Comparison of ENCODE assay signal across 12 mouse cellular contexts in the genomic region with DNA sequence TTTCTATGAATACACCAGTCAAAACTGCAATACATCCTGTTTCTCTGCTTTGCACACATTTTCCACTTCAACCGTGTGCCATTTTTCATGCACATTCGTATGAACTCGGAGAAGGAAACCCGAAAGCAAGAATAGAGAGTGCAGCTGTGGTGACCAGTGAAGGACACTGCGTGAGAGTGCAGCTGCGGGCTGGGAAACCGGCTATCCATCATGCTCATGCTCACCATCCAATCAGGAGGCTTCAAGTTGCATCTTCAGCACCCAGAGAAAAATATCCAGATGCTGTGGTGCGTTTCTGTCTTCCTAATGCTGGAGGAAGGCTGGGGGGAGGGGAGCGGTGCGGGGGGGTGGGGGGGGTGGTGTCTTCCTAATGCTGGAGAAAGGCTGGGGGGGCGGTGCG. TPM values are rescaled to one million over a fixed set of nuclear protein-coding genes. Genes with fewer than 3 reads are reported as not detected.
DNase-seq lines count a peak whose midpoint lies in the region; ATAC-seq lines count a peak whose summit lies in the region.
"Had no signal": no experiment of that assay in that cellular context is flagged by ENCODE, and none has a peak within 500 bp of the region (broad histone marks: within the 10 kb centered on the region; RNA-seq: fewer than 3 reads in every experiment).

No protein-coding gene starts in this region.

- H3K9ac ChIP-seq in heart, embryonic 12.5 days = no peak overlapping the region
- H3K9ac ChIP-seq in forebrain, embryonic 11.5 days (ENCODE audit: low read length) = no peak overlapping the region
- H3K9ac ChIP-seq in neural tube, embryonic 11.5 days (ENCODE audit: low read length) = no peak overlapping the region

- 46% methylated on average over 11 of the region's 12 CpGs for WGBS in heart, embryonic 12.5 days
- 46% methylated on average over 12 of the region's 12 CpGs for WGBS in forebrain, embryonic 11.5 days
- WGBS in limb, embryonic 10.5 days = 39% methylated on average over 11 of the region's 12 CpGs
- WGBS in neural tube, embryonic 11.5 days = 16% methylated on average over 8 of the region's 12 CpGs

- no peaks in the 10 kb centered on the region for H3K36me3 ChIP-seq in heart, embryonic 12.5 days
- H3K36me3 ChIP-seq in forebrain, embryonic 11.5 days (ENCODE audit: control insufficient read depth, insufficient read depth, low read length) = no peaks in the 10 kb centered on the region
- no peaks in the 10 kb centered on the region for H3K36me3 ChIP-seq in limb, embryonic 10.5 days
- no peaks in the 10 kb centered on the region for H3K36me3 ChIP-seq in neural tube, embryonic 11.5 days (ENCODE audit: control insufficient read depth, insufficient read depth, low read length)

- no peak for ATAC-seq in heart, embryonic 12.5 days (ENCODE audit: insufficient number of reproducible peaks, low FRiP score)
- ATAC-seq in forebrain, embryonic 11.5 days (replicated peaks; ENCODE audit: low FRiP score) = no peak
- peak; percentile 43; the same call in 1 of the 2 replicates for ATAC-seq in neural tube, embryonic 11.5 days (ENCODE audit: insufficient read depth, low FRiP score, low TSS enrichment)
- no peak for ATAC-seq in activated CD4-positive, CD25-positive, alpha-beta regulatory T cell, adult 4 months

- 0 out of 2 replicates have a peak overlapping the region, but pooled peaks have one; percentile 6 for H3K4me3 ChIP-seq in heart, embryonic 12.5 days
- H3K4me3 ChIP-seq in forebrain, embryonic 11.5 days (ENCODE audit: low read depth, low read length) = no peak overlapping the region
- peak overlapping the region; percentile 36 for H3K4me3 ChIP-seq in limb, embryonic 10.5 days
- H3K4me3 ChIP-seq in neural tube, embryonic 11.5 days (ENCODE audit: low read depth, low read length) = no peak overlapping the region

- H3K4me1 ChIP-seq in heart, embryonic 12.5 days (replicated peaks) = no peaks in the 10 kb centered on the region; the same call in 1 of the 2 replicates
- peaks cover 33% of the 10 kb centered on the region for H3K4me1 ChIP-seq in forebrain, embryonic 11.5 days (replicated peaks; ENCODE audit: control insufficient read depth, insufficient read depth, low read length)
- peaks cover 34% of the 10 kb centered on the region for H3K4me1 ChIP-seq in limb, embryonic 10.5 days
- peaks cover 21% of the 10 kb centered on the region; the same call in 1 of the 2 replicates for H3K4me1 ChIP-seq in neural tube, embryonic 11.5 days (ENCODE audit: control insufficient read depth, insufficient read depth, low read length)

- peaks cover 10% of the 10 kb centered on the region; the same call in 1 of the 2 replicates for H3K27me3 ChIP-seq in heart, embryonic 12.5 days (replicated peaks)
- no peaks in the 10 kb centered on the region for H3K27me3 ChIP-seq in forebrain, embryonic 11.5 days (ENCODE audit: control insufficient read depth, insufficient read depth, low read length)
- peaks cover 23% of the 10 kb centered on the region for H3K27me3 ChIP-seq in limb, embryonic 10.5 days (ENCODE audit: low read depth, poor library complexity, severe bottlenecking)
- H3K27me3 ChIP-seq in neural tube, embryonic 11.5 days (ENCODE audit: control insufficient read depth, insufficient read depth, low read length) = peaks cover 30% of the 10 kb centered on the region

- no peaks in the 10 kb centered on the region for H3K9me3 ChIP-seq in heart, embryonic 12.5 days (replicated peaks)
- H3K9me3 ChIP-seq in forebrain, embryonic 11.5 days (ENCODE audit: control insufficient read depth, low read length) = no peaks in the 10 kb centered on the region
- no peaks in the 10 kb centered on the region for H3K9me3 ChIP-seq in limb, embryonic 10.5 days (replicated peaks)
- H3K9me3 ChIP-seq in neural tube, embryonic 11.5 days (ENCODE audit: control insufficient read depth, low read length) = no peaks in the 10 kb centered on the region

- no peak for DNase-seq in heart, postnatal 4 days
- no peak for DNase-seq in forebrain, embryonic 11.5 days (ENCODE audit: low spot score)
- no peak for DNase-seq in limb, embryonic 10.5 days (ENCODE audit: low spot score)
- peak; percentile 59 for DNase-seq in neural tube, embryonic 11.5 days (ENCODE audit: low spot score)
- no peak for DNase-seq in ovary, postnatal 14 days (ENCODE audit: low spot score)
- DNase-seq in gastrocnemius, adult 18-20 months (ENCODE audit: low spot score) = no peak
- DNase-seq: adrenal gland, postnatal 10 days; cerebellum, postnatal 14 days; kidney, postnatal 25 days; right cerebral cortex, postnatal 4 days had no signal

- peak overlapping the region; percentile 58 for H3K4me2 ChIP-seq in heart, embryonic 12.5 days
- peak overlapping the region; percentile 40; the same call in 1 of the 2 replicates for H3K4me2 ChIP-seq in forebrain, embryonic 11.5 days (ENCODE audit: low read depth, low read length, severe bottlenecking)
- peak overlapping the region; percentile 22; the same call in 1 of the 2 replicates for H3K4me2 ChIP-seq in neural tube, embryonic 11.5 days (ENCODE audit: low read depth)

- no peak overlapping the region for H3K27ac ChIP-seq in heart, embryonic 12.5 days (ENCODE audit: poor library complexity, severe bottlenecking)
- no peak overlapping the region for H3K27ac ChIP-seq in forebrain, embryonic 11.5 days (ENCODE audit: low read depth, low read length)
- no peak overlapping the region for H3K27ac ChIP-seq in limb, embryonic 10.5 days
- no peak overlapping the region for H3K27ac ChIP-seq in neural tube, embryonic 11.5 days (ENCODE audit: low read depth, low read length)

RNA-seq across cellular contexts. Expression of a gene that starts 3.5 kb away (rescaled TPM):
- polyA plus RNA-seq in heart, embryonic 12.5 days (2016; fragmentation: Nextera tagmentation; extraction: Ambion mirVana) = 18.7 and 20.3 TPM in 2 replicates
- 1 to 10 TPM; 6.5 to 7.3 TPM for total RNA-seq in heart, postnatal 4 days (2021)
- polyA plus RNA-seq in forebrain, embryonic 11.5 days (2014; fragmentation: Nextera tagmentation; extraction: Ambion mirVana) = 48.1 and 53.5 TPM in 2 replicates
- polyA plus RNA-seq in limb, embryonic 10.5 days (2016; fragmentation: Nextera tagmentation; extraction: Ambion mirVana) = 54.8 and 65.0 TPM in 2 replicates
- 21.4 and 22.4 TPM in 2 replicates for polyA plus RNA-seq in neural tube, embryonic 11.5 days (2014; fragmentation: Nextera tagmentation; extraction: Ambion mirVana)
- 10 to 100 TPM; 27.0 to 34.7 TPM for polyA plus RNA-seq in activated CD4-positive, CD25-positive, alpha-beta regulatory T cell, adult 4 months (2017; shearing (Covaris generic))
- total RNA-seq in gastrocnemius, adult 18-20 months (2021) = under 1 TPM in 1 of 2 experiments, not detected in 1; 0.09 TPM

Comparison
In these comparisons a context has a peak if more than half of its experiments do, and no peak if none do; other contexts are left out.
1. H3K4me3 ChIP-seq: peak in heart, embryonic 12.5 days (single experiment) and limb, embryonic 10.5 days (single experiment); none in forebrain, embryonic 11.5 days (single experiment) and neural tube, embryonic 11.5 days (single experiment).
2. Peak in every context shown above with its lines, with median percentiles within 50 percentile points of each other: H3K4me2 ChIP-seq.